In the genomic region with DNA sequence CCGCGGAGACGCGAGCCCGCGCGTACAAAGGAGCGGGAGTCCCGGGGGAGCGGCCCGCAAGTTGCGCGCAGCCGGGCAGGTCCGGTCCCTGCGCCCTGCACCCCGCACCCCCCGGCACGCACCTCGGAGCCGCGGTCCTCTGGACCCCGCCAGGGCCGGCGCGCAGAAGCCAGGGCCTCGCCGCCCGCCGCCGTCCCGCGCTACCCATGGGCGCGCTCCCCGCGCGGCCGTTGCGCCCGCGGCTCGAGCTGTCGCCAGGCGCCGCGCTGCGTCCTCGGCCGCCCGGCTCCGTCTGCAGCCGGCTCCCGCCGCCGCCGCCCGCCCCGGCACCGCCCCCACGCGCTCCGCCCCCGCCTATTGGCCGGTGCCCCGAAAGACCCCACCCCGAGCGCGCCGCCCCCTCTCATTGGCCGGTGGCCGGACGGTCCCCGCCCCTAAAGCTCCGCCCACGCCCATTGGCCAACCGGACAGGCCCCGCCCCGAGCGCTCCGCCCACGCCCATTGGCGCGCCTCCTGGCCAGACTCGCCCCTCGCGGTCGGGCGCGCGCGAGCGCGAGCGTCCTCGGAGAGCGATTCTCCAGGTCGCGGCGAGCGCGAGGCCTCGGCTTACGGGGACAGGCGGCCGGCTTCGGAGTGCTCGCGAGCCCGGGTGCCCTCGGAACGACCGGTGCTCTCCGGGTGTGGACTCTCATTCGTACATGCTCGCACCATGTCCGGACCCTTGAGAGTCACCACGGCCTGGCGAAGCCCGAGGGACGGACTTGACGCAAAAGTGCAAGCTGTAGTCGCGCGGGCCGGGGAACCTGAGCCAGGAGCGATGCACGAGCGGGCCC, we compare ENCODE assay signal across 8 mouse cellular contexts. TPM values are rescaled to one million over a fixed set of nuclear protein-coding genes. Genes with fewer than 3 reads are reported as not detected.
DNase-seq lines count a peak whose midpoint lies in the region; ATAC-seq and TF ChIP-seq lines count a peak whose summit lies in the region.

A gene (minus strand): TSS at position 276 of the 833 bp plus-strand sequence.

- H3K27ac ChIP-seq in hindbrain, embryonic 12.5 days, result peak within 1 kb of the TSS; percentile 84

- H3K4me1 ChIP-seq in hindbrain, embryonic 12.5 days, result peaks cover 32% of the 10 kb centered on the region

- peak; percentile 60 for DNase-seq in Patski (ENCODE audit: low read depth, low spot score)
- DNase-seq in cerebellum, postnatal 10 days, result peak; percentile 100
- peak; percentile 86 to 97 for DNase-seq in frontal cortex, postnatal 10 days (ENCODE audit: low spot score in 2 of 2)
- DNase-seq in layer of hippocampus, postnatal 14 days (ENCODE audit: low spot score in 2 of 2), result peak; percentile 96
- DNase-seq in lung, postnatal 10 days, result peak; percentile 98
- DNase-seq in ovary, postnatal 14 days (ENCODE audit: low spot score), result peak; percentile 100
- DNase-seq in thymus, postnatal 10 days (ENCODE audit: low spot score in 2 of 2), result peak; percentile 96 to 99

- TF ChIP-seq CTCF in Patski (IDR thresholded peaks at IDR 0.05), result no peak

- peak within 1 kb of the TSS; percentile 92 for H3K4me2 ChIP-seq in hindbrain, embryonic 12.5 days (replicated peaks)

- in situ Hi-C loops in Patski (cut with MboI; ENCODE audit: low pct_unique_long_range_greater_than_20kb), result loop anchor here (5.0 to 10.0 kb wide), 7 partner anchors 77 to 387 kb away; a partner anchor contains a TSS

- H3K9me3 ChIP-seq in hindbrain, embryonic 12.5 days (replicated peaks), result no peaks in the 10 kb centered on the region

- H3K36me3 ChIP-seq in hindbrain, embryonic 12.5 days, result no peaks in the 10 kb centered on the region

- H3K27me3 ChIP-seq in Patski, result no peaks in the 10 kb centered on the region
- H3K27me3 ChIP-seq in hindbrain, embryonic 12.5 days, result peaks cover 18% of the 10 kb centered on the region; the same call in 1 of the 2 replicates

- CTCF ChIA-PET in Patski (lab: Charles Lee), result interaction anchor here (1.2 kb wide), 1 partner anchor 149 kb away, joined by 3 read pairs; no protein-coding TSS in a partner anchor

- peak within 1 kb of the TSS; percentile 81 for H3K9ac ChIP-seq in hindbrain, embryonic 12.5 days

- WGBS in hindbrain, embryonic 12.5 days, result under 1% methylated on average over 119 of the region's 129 CpGs

- peak within 1 kb of the TSS; percentile 71 for H3K4me3 ChIP-seq in hindbrain, embryonic 12.5 days

- POLR2A ChIA-PET in Patski (lab: Charles Lee), result interaction anchor here (0.7 kb wide), 1 partner anchor 324 kb away, joined by 3 read pairs; no protein-coding TSS in a partner anchor

- peak; percentile 76 for ATAC-seq in Patski
- ATAC-seq in hindbrain, embryonic 12.5 days (ENCODE audit: low FRiP score), result peak; percentile 94

RNA-seq across cellular contexts. Expression of the gene that starts here (rescaled TPM):
- polyA plus RNA-seq in Patski (2021), result 20.4 TPM
- 36.4 and 37.5 TPM in 2 replicates for polyA plus RNA-seq in hindbrain, embryonic 12.5 days (2016; fragmentation: Nextera tagmentation; extraction: Ambion mirVana)
- 10 to 100 TPM; 36.9 to 42.0 TPM for total RNA-seq in layer of hippocampus, postnatal 14 days (2021)

Comparison
In these comparisons a context has a peak if more than half of its experiments do, and no peak if none do; other contexts are left out.
1. Peak in every context shown above with its lines: DNase-seq, ATAC-seq, H3K4me3 ChIP-seq and H3K27ac ChIP-seq.